Mouse (Mus musculus): ENCODE measurements at regions not wholly inside any gene's neighbourhood (a gene's known extent, or its start where the extent isn't known, plus 50 kb on each side); places are given as distances from the start of the nearest gene placed in this dataset.

- Histone ChIP-seq H3K4me1 (replicated peaks) (peaks cover 10% of the 10 kb centered on the region; the same call in 1 of the 2 replicates), H3K36me3 (no peaks in the 10 kb centered on the region), H3K4me2 (no peak overlapping the region), H3K9me3 (no peaks in the 10 kb centered on the region), H3K27me3 (no peaks in the 10 kb centered on the region), H3K27ac (peak overlapping the region; percentile 19; the same call in 1 of the 2 replicates), H3K4me3 (replicated peaks) (no peak overlapping the region), H3K9ac (replicated peaks) (no peak overlapping the region)
- no peak for ATAC-seq (ENCODE audit: insufficient number of reproducible peaks, insufficient read depth, low FRiP score, low TSS enrichment, low read depth)
- 29% methylated on average over 5 of the region's 5 CpGs for WGBS
Measured at GRCm38 (mm10) chr16:77355260-77355659, 246.6 kb downstream of the Gm11146 start.

GRCm38 (mm10) chr16:77354201-77354712, 247.6 kb downstream of the Gm11146 start:
- Histone ChIP-seq H3K4me3 (replicated peaks) (no peak overlapping the region), H3K9ac (replicated peaks) (no peak overlapping the region), H3K27me3 (no peaks in the 10 kb centered on the region), H3K9me3 (no peaks in the 10 kb centered on the region), H3K4me2 (no peak overlapping the region), H3K36me3 (0 out of 2 replicates have a peak, but pooled peaks cover 5% of the 10 kb centered on the region), H3K27ac (no peak overlapping the region), H3K4me1 (replicated peaks) (peaks cover 10% of the 10 kb centered on the region; the same call in 1 of the 2 replicates)
- WGBS: 89% methylated on average over 3 of the region's 3 CpGs
- ATAC-seq (ENCODE audit: insufficient number of reproducible peaks, insufficient read depth, low FRiP score, low TSS enrichment, low read depth): no peak

- ATAC-seq (ENCODE audit: insufficient number of reproducible peaks, insufficient read depth, low FRiP score, low TSS enrichment, low read depth): no peak
- no peak overlapping the region for H3K9ac ChIP-seq (replicated peaks)
- no peak overlapping the region for H3K4me2 ChIP-seq
- no peak overlapping the region for H3K27ac ChIP-seq
- 84% methylated on average over 7 of the region's 7 CpGs for WGBS
- no peaks in the 10 kb centered on the region for H3K27me3 ChIP-seq
- H3K9me3 ChIP-seq: no peaks in the 10 kb centered on the region
- no peak overlapping the region for H3K4me3 ChIP-seq (replicated peaks)
- no peaks in the 10 kb centered on the region for H3K4me1 ChIP-seq (replicated peaks)
- H3K36me3 ChIP-seq: 0 out of 2 replicates have a peak, but pooled peaks cover 5% of the 10 kb centered on the region
Measured at GRCm38 (mm10) chr16:77346128-77346527, 255.8 kb downstream of the Gm11146 start.

GRCm38 (mm10) chr16:77332285-77332684, 269.6 kb downstream of the Gm11146 start:
- 57% methylated on average over 6 of the region's 6 CpGs for WGBS
- H3K4me3 ChIP-seq (replicated peaks): 0 out of 2 replicates have a peak overlapping the region, but pooled peaks have one; percentile 4
- ATAC-seq (ENCODE audit: insufficient number of reproducible peaks, insufficient read depth, low FRiP score, low TSS enrichment, low read depth): no peak
- H3K27me3 ChIP-seq: no peaks in the 10 kb centered on the region
- H3K27ac ChIP-seq: 0 out of 2 replicates have a peak overlapping the region, but pooled peaks have one; percentile 35
- 0 out of 2 replicates have a peak, but pooled peaks cover 10% of the 10 kb centered on the region for H3K4me1 ChIP-seq (replicated peaks)
- H3K9me3 ChIP-seq: no peaks in the 10 kb centered on the region
- peak overlapping the region; percentile 57 for H3K4me2 ChIP-seq
- H3K9ac ChIP-seq (replicated peaks): no peak overlapping the region
- peaks cover 7% of the 10 kb centered on the region; the same call in 1 of the 2 replicates for H3K36me3 ChIP-seq

GRCm38 (mm10) chr16:77330996-77331395, 270.9 kb downstream of the Gm11146 start:
- H3K4me3 ChIP-seq (replicated peaks): peak overlapping the region; percentile 51
- peak overlapping the region; percentile 78 for H3K9ac ChIP-seq (replicated peaks)
- 13% methylated on average over 8 of the region's 8 CpGs for WGBS
- ATAC-seq (ENCODE audit: insufficient number of reproducible peaks, insufficient read depth, low FRiP score, low TSS enrichment, low read depth): no peak
- no peaks in the 10 kb centered on the region for H3K9me3 ChIP-seq
- H3K4me1 ChIP-seq (replicated peaks): 0 out of 2 replicates have a peak, but pooled peaks cover 10% of the 10 kb centered on the region
- no peaks in the 10 kb centered on the region for H3K27me3 ChIP-seq
- H3K36me3 ChIP-seq: peaks cover 7% of the 10 kb centered on the region; the same call in 1 of the 2 replicates
- H3K4me2 ChIP-seq: peak overlapping the region; percentile 57
- peak overlapping the region; percentile 98 for H3K27ac ChIP-seq

GRCm38 (mm10) chr16:77329711-77330530, 272.0 kb downstream of the Gm11146 start:
- H3K36me3 ChIP-seq: peaks cover 7% of the 10 kb centered on the region; the same call in 1 of the 2 replicates
- no peaks in the 10 kb centered on the region for H3K27me3 ChIP-seq
- peak overlapping the region; percentile 98 for H3K27ac ChIP-seq
- no peak for ATAC-seq (ENCODE audit: insufficient number of reproducible peaks, insufficient read depth, low FRiP score, low TSS enrichment, low read depth)
- peak overlapping the region; percentile 51 for H3K4me3 ChIP-seq (replicated peaks)
- peak overlapping the region; percentile 78 for H3K9ac ChIP-seq (replicated peaks)
- 20% methylated on average over 10 of the region's 10 CpGs for WGBS
- H3K4me1 ChIP-seq (replicated peaks): 0 out of 2 replicates have a peak, but pooled peaks cover 10% of the 10 kb centered on the region
- H3K9me3 ChIP-seq: no peaks in the 10 kb centered on the region
- peak overlapping the region; percentile 57 for H3K4me2 ChIP-seq

GRCm38 (mm10) chr16:77329160-77329691, 272.7 kb downstream of the Gm11146 start:
- H3K36me3 ChIP-seq: peaks cover 7% of the 10 kb centered on the region; the same call in 1 of the 2 replicates
- peak overlapping the region; percentile 78 for H3K9ac ChIP-seq (replicated peaks)
- H3K27ac ChIP-seq: peak overlapping the region; percentile 98
- H3K4me2 ChIP-seq: peak overlapping the region; percentile 57
- H3K4me3 ChIP-seq (replicated peaks): peak overlapping the region; percentile 51
- ATAC-seq (ENCODE audit: insufficient number of reproducible peaks, insufficient read depth, low FRiP score, low TSS enrichment, low read depth): peak; percentile 80
- no peaks in the 10 kb centered on the region for H3K27me3 ChIP-seq
- 3% methylated on average over 17 of the region's 17 CpGs for WGBS
- no peaks in the 10 kb centered on the region for H3K9me3 ChIP-seq
- H3K4me1 ChIP-seq (replicated peaks): 0 out of 2 replicates have a peak, but pooled peaks cover 10% of the 10 kb centered on the region

- Histone ChIP-seq H3K36me3 (peaks cover 3% of the 10 kb centered on the region; the same call in 1 of the 2 replicates), H3K9ac (replicated peaks) (peak overlapping the region; percentile 78), H3K4me3 (replicated peaks) (peak overlapping the region; percentile 51), H3K9me3 (no peaks in the 10 kb centered on the region), H3K27ac (peak overlapping the region; percentile 98), H3K27me3 (no peaks in the 10 kb centered on the region), H3K4me1 (replicated peaks) (0 out of 2 replicates have a peak, but pooled peaks cover 10% of the 10 kb centered on the region), H3K4me2 (peak overlapping the region; percentile 57)
- WGBS: 22% methylated on average over 6 of the region's 6 CpGs
- peak; percentile 84 for ATAC-seq (ENCODE audit: insufficient number of reproducible peaks, insufficient read depth, low FRiP score, low TSS enrichment, low read depth)
Measured at GRCm38 (mm10) chr16:77328628-77329159, 273.2 kb downstream of the Gm11146 start.

GRCm38 (mm10) chr16:77328049-77328448, 273.8 kb downstream of the Gm11146 start:
- ATAC-seq (ENCODE audit: insufficient number of reproducible peaks, insufficient read depth, low FRiP score, low TSS enrichment, low read depth): no peak
- Histone ChIP-seq H3K9me3 (no peaks in the 10 kb centered on the region), H3K4me2 (no peak overlapping the region), H3K27ac (no peak overlapping the region), H3K4me1 (replicated peaks) (0 out of 2 replicates have a peak, but pooled peaks cover 10% of the 10 kb centered on the region), H3K4me3 (replicated peaks) (no peak overlapping the region), H3K36me3 (no peaks in the 10 kb centered on the region), H3K9ac (replicated peaks) (no peak overlapping the region), H3K27me3 (no peaks in the 10 kb centered on the region)
- 57% methylated on average over 5 of the region's 5 CpGs for WGBS

- Histone ChIP-seq H3K9ac (replicated peaks) (no peak overlapping the region), H3K27me3 (no peaks in the 10 kb centered on the region), H3K4me3 (replicated peaks) (no peak overlapping the region), H3K27ac (no peak overlapping the region), H3K9me3 (no peaks in the 10 kb centered on the region), H3K36me3 (no peaks in the 10 kb centered on the region), H3K4me1 (replicated peaks) (0 out of 2 replicates have a peak, but pooled peaks cover 5% of the 10 kb centered on the region), H3K4me2 (no peak overlapping the region)
- ATAC-seq (ENCODE audit: insufficient number of reproducible peaks, insufficient read depth, low FRiP score, low TSS enrichment, low read depth): no peak
- 21% methylated on average over 5 of the region's 5 CpGs for WGBS
Measured at GRCm38 (mm10) chr16:77322338-77322737, 279.6 kb downstream of the Gm11146 start.

GRCm38 (mm10) chr16:77318150-77318549, 283.7 kb downstream of the Gm11146 start:
- ATAC-seq (ENCODE audit: insufficient number of reproducible peaks, insufficient read depth, low FRiP score, low TSS enrichment, low read depth): no peak
- Histone ChIP-seq H3K4me2 (no peak overlapping the region), H3K9ac (replicated peaks) (no peak overlapping the region), H3K36me3 (no peaks in the 10 kb centered on the region), H3K27me3 (no peaks in the 10 kb centered on the region), H3K4me1 (replicated peaks) (0 out of 2 replicates have a peak, but pooled peaks cover 5% of the 10 kb centered on the region), H3K27ac (no peak overlapping the region), H3K4me3 (replicated peaks) (no peak overlapping the region), H3K9me3 (no peaks in the 10 kb centered on the region)
- 92% methylated on average over 1 of the region's 1 CpGs for WGBS

All from limb, embryonic 12.5 days (tissue).